Mouse (Mus musculus) lung, adult 18-20 months (tissue): ENCODE results near the gene Comtd1.

Experiments used
- DNase-seq, 2 experiments: peaks; one replicate each; pipeline ENCODE4 v3.0.0; 2022; ENCODE audit warnings: mixed read lengths in 2 of 2

Comtd1 gene

DNA sequence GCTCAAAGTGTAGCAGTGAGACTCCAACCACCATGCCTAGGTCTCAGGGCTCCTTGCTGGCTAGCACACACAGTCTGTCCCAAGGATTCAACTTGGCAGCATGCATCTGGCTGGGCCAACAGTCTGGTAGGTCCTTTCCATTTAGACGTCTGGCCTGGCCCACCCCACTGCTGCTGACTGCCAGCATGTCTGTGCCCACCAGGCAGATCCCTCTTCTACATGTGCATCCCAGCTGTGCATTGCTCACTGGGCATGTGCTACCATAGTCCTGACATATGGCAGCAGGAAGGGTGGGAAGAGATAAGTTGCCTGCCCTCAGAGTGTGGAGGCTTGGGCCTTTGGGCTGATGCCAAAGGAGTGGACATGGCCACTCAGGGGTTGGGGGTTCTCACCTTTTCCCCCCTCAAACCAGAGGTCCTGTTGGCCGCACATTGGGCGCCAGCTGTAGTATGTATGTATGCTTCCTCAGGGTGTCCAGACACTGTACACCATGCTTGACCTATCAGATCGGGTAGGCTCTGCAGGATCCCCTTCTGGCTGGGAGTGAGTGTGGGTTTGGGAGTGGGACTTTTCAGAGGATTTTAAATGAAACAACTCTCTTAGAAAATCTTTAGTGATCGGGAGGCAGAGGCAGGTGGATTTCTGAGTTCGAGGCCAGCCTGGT is 46.1 kb downstream of the Comtd1 start:
- no peak for DNase-seq

DNA sequence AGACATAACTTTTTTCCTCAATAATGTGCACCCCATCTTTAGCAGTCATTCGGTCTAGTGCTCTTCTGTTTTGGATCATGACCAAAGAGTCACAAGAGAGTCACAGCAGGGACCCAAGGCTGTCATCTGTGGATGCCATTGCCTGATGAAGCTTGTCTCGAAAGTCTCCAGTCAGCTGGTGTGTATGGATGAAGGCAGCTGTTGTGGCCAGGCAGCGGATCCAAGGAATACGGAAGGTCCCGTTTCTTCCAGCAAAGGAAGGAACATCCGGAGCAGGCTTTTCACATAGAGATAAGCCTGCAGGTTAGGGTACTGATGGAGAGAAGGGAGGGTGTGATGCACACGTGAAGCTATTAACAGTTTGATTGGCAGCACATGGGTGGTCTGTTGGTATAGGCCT is 47.2 kb downstream of the Comtd1 start:
- DNase-seq = no peak

DNA sequence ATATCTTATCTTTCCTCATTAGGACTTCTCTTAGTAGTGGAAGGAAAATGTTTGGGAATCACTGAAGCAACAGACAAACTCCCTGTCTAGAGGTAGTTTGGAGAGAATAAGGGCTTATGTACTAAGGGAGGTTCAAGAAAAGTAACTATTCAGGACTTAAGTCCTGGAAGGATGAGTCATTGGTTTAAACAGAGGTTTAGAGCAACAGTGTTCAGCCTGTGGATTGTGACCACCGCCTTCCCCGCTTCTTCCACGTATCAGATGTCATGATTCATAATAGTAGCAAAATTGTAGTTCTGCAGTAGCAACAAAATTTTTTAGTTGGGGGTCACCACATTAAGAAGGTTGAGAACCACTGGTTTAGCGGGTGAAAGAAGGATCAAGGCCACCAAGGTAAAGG is 48.1 kb downstream of the Comtd1 start:
- no peak for DNase-seq
